Mouse (Mus musculus) neural tube, embryonic 10.5 days (tissue): Measurements from ENCODE around the gene Iffo2.
A peak's percentile ranks its signal among the peaks of the same experiment; 100 is the strongest.

Experiments
- DNase-seq: peaks from one replicate; pipeline ENCODE4 v3.0.0-alpha.2; 2017; ENCODE audit warnings: low spot score; ENCODE audit errors: extremely low spot score

Iffo2 gene

DNA sequence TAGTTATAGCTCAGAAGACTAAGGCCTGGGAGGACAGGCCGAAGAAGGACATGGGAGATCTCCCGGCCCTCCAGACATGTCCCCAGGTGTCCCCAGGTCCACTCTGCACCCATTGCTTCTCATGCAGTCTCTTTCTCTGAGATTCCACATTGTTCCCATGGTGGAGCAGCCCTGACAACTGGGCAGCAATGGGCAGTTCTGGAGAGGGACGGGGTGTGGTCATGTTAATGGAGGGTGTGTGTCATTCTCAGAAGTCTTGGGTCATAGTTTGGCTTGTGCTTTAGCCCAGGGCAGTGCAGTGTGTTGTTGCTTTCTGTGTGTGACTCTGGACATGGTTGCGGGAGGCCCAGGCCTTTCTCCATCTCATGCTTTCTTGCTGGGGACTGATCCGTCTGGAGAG is 76.4 kb downstream of the Iffo2 start:
- no peak for DNase-seq

DNA sequence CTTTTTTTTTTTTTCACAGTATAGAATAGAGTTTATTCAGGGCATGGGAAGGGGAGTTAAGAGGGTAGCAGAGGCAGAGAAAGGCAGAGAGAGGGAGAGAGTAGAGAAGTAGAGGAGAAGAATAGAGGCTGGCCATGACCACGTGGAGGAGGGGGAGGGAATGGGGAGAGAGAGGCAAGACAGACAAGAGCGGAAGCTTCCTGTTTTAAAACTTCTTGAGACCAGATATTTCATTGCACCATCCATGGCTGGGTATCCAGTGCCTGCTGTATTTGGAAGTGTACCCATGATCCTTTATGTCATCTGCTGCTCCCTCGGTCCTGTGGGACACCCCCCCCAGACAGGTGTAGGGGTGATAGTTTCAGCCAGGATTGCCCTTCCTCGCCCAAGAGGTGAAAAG is 78.6 kb downstream of the Iffo2 start:
- DNase-seq, result no peak

DNA sequence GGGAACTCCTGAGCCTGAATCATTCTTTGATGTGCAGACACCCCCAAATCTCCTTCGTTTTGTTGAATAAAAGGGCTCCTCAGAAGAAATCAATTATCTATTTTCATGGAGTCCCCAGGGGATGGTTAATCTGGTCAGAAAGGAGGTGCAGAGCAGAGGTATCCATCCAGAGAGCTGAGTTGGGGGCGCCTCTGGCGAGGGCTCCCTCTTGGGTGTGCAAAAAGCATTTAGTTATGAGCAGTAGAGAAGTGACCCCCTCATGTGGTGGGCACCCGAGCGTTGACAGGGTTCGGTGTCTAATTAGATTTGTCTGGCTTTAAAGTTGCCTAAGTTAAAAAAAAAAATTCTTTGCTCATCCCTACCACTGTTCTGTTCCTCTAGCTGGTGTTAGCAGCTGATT is 80.6 kb downstream of the Iffo2 start:
- DNase-seq, result no peak

DNA sequence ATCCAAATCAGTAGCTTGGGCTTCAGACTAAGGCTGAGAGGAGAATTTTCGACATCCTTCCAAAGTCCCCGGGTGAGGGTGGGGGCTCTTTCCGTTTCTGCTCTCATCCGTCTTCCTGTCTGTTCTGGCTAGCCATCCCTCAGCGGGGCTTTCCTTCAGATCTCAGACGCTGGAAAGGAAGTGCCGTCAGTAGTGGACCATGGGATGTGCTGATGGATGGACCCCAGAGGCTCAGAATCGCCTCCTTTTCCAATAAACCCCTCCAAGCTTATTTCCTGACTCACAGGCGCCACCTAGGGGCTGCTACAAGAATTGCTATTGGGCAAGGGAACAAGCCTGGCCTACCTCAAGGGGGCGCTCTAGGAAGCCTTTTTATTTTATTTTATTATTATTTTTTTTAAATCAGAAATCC is 81.2 kb downstream of the Iffo2 start:
- DNase-seq, result peak; percentile 92

DNA sequence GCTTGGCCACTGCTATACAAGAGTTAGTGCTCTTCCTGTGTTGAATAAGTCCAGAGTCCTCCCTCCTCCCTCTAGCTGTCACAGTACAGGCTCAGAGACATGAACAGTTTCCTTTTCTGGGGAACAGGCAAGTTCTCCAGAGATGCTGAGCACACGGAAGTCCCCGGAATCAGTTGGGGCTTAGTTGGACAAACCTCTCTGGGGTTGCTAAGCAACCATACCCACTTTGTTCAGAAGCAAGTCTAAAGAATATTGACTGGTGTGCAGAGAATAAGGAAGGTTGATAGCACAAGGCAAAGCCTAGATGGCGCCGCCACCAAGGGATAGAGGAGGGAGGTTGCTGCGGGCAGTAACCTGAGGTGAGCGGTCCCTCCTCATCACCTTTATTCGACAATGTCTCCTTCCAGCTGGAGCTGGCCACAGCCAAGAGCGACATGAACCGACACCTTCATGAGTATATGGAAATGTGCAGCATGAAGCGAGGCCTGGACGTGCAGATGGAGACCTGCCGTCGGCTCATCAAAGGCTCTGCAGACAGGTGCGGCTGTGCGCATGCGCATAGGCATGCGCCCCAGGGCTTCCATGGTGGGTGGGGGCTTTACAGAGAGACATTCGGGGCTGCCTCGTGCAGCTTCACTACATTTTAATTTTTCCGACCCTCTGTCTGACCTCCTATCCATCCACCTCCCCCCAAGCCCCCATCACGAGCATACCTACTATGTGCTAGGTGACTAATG is 84.3 kb downstream of the Iffo2 start:
- DNase-seq, result no peak

DNA sequence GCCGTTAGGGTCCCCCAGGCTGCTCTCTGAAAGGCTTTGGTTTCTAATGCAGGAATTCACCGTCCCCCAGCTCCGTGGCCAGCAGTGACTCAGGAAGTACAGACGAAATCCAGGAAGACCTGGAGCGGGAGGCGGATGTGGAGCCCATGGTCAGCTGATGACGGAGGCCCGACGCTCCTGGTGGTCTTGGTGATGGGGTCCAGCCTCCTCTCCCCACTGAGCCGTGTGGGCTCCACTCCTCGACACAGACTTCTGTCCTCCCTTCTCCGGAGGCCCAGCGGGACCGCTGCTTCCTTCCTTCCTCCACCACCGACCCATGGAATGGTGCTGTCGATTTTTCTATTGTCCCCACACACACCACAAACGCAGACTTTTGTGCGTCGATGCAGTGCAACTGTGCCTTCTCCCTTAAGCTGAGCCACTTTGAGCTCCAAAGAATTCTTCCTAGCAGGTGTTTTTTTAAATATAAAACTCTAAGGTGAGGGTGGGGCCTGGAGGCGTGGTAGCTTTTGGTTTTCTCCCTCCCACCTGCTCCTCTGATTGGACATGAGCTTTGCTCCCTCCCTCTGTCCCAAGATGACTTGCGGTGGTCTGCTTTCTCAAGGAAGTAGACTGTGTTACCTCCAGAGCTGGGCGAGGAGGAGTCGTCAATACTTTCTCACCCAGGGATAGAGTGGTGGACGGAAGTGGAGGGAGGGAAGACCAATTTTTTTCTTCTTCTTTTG is 86.1 kb downstream of the Iffo2 start:
- no peak for DNase-seq

DNA sequence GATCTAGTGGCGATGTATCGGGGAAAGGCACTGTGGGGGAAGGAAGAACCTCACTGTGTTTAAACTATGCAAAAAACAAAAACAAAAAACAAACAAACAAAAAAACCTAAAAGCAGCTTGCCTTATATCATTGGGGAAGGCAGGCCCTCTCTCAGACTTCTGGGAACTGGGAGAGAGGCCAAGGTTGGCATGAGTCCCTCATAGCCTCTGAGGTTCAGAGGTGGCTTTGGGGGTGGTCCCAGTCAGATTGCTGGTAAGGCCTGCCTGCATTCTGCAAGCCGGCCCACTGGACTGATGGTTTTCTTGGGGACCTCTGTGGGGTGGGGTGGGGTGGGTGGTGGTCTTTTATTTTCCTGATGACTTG is 86.6 kb downstream of the Iffo2 start:
- DNase-seq, result no peak

DNA sequence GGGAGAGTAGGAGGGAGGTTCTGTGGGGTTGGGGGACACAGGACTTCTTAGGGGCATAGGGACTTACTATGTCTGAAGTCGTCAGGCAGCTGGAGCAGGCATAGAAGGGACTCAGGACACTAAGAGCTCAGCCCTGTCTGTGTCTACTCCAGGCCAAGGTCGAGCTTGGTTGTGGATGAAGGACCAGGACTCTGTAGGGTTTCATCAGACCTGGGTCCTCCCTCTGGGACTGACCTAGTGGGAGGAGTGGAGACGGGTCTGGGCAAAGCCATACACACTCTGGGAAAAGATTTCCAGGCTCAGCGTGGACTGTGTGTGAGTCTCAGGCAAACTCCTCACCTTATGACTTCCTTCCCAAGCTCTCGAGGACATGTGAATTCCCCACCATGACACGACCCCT is 89.4 kb downstream of the Iffo2 start:
- no peak for DNase-seq

DNA sequence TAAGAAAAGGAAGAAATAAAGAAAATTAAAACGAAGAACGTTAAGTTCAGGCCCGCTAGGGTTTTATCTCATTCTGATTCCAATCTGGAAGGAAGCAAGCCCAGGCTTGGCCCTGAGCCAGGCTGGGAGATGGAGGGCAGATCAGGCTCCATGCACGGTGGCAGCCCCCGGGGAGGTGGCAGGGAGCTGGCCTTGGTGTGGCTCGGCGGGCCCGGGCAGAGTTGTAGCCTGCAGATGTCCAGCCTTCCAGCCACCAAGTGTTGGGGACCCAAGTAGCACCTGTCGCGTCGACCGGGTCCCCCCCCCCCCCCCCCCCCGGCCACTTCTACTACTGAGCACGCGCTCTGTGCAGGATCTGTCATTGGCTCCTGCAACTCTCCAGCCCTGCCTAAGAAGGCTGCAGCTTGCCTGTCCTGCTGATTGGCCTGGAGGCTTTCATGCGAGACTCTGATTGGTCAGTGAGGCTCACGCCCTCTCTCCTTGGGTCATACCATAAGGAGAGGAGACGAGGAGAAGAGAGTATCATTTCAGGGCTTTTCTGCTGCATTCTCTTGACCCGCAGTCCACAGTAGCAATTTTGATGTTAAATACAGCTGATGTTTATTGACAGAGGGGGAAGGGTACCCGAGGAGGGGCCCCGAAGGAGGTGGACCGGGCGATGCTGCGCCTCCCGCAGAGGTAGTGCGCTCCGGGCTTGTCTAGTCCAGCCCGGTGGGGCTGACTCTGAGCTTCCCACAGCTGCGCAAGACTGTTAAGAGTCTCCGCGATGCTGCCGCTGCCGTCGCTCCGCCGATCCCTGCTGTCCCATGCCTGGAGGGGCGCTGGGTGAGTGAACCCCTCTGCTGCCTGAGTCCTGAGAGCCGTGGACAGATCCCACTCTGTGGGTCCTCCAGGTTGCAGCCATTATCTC is 92.3 kb downstream of the Iffo2 start, which contains the start of gene Aldh4a1:
TSS of gene Aldh4a1 (plus strand) at position 494 of the 910 bp plus-strand sequence.
- peak; percentile 94 for DNase-seq

DNA sequence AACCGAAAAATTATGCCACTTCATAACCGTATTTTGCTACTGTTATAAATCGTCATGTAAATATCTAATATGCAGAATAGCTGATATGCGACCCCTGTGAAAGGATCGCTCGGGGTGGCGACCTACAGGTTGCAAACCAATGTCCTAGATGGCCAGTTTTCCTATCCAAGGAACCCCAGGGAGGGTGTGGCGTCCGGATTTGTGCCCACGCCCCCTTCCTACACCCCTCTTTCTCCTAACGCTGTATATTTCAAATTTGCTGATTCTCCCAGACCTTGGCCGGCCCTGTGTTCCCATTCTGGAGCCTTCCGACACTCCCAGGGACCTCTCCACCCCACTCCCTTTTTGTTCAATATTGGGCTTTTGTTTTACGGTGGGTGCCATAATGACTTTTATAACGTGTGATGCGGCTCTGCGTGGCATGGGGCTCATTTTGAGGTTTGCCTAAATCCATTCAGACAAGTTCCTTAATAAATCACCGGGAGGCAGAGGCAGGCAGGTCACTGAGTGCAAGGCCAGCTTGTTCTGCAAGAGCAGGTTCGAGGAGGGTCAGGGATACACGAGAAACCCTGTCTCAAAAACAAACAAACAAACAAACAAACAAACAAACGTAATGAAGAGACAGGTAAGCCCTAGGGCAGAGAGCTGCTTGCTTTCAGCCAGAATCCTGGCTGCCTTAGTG is 93.2 kb downstream of the Iffo2 start:
- DNase-seq, result no peak

DNA sequence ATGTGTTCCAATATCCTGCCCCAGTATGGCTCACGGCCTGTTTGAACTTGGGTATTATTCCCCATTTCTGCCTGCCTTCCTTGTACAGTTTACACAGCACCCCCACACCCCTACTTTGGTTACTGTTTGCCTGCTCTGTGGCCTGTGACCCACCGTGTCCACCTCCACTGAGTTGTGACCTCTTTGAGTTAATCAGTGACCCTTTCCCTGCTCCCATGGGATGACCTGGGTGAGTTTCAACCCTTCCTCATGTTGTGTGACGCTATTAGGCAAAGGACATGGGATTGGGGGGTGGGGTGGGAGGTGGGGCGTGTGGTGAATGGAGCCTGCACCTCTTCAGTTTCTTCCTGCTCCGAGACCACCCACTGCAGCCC is 93.8 kb downstream of the Iffo2 start:
- no peak for DNase-seq

DNA sequence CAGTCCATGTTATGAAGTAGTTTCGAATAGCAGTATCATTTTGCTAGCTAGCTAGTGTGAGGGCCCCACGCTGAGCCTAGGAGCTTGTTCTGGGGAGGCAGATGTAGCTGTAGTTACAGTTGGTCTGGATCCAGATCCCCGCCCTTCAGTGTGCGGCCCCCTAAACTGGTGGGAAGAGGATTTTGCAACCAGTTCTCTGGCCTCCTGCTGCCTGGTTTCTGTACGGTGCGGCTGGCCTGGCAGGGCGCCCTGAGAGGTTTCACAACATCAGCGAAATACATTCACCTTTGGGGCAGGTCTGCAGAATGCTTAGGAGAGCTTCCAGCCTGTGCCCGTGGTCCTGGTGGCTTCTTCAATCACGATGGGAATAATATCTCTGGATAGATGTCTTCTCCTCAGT is 94.4 kb downstream of the Iffo2 start:
- no peak for DNase-seq

DNA sequence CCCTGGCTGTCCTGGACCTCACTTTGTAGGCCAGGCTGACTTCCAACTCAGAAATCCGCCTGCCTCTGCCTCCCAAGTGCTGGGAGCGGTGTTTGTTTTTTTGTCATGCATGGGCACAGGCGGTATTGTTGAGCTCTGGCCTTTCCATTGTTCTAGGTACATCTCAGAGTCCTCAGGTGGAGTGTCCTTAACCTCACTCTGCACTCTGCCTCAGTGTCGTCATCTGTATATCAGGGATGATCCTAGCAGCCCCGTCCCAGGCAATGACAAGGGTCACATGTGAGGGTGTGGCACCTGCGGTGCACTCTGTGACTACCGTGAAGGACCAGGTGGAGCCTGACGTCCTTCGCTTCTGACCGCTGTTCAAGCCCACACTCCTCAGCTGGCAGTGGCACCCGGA is 97.0 kb downstream of the Iffo2 start:
- DNase-seq, result no peak

DNA sequence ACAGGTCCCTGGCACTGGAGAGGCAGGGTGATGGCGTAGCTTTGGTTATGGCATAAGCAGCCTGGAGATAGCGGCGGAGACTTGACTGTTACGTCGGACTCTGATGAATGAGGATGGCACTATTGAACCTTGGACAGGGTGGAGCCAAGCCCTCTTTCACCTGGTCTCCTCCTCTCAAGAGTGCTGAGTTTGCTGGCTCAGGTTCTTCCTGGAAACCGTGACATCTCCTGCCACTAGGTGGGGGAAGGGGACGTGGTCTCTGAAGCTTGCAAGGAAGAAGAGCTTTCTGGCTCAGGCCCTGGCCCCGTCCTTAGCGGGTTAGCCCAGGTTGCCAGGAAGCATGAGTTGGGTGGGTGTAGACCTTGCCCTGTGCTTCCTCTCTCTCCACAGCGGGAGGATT is 99.8 kb downstream of the Iffo2 start:
- no peak for DNase-seq

DNA sequence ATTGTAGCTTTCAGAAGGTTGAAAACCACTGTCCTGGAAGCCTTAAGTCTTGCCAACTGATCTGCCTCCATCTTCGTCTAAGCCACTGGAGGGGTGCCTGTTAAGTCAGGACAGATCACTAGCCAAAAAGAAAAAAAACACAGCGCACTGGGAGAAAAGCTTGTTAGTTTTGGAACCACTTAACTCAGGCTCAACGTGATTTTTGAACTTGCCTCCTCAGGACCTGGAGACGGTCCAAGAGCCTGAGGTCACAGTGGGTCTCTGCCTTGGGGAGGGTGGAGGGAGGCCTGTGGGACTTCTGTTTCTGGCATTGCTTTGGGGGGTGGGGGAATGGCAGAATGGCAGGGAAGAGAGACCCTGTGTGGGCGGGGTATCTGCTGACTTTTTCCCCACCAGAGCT is 100.8 kb downstream of the Iffo2 start:
- no peak for DNase-seq

DNA sequence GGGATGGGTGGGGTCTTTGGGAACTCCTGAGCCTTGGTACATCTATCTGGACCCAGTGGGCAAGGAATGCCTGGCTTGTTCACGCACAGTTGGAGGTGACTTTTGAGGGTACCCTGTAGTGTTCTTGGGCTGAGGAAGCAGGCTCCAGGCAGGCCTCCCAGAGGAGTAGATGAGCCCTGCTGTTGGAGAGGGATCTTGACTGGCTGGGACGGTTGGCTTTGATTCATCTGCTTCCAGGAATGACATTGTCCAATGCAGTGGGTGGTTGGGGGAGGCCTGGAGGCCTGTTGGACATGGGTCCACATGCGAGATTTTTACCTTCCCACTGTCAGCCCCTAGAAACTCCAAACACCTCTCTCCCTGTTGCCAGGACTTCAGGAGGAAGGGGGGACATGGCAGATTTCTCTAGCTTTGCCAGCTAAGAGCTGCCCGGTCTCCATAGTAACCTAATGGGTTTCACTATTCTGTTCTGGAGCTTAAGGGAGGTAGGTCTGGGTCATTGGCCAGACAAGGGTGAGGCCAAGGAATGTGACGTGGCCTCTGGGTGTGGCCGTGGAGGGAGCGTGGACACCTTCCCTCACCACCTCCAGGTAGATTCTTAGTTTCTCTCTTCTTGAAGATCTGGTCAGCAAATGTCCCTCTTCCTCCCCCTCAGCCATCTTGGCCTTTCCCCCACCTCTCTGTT is 101.4 kb downstream of the Iffo2 start:
- no peak for DNase-seq

DNA sequence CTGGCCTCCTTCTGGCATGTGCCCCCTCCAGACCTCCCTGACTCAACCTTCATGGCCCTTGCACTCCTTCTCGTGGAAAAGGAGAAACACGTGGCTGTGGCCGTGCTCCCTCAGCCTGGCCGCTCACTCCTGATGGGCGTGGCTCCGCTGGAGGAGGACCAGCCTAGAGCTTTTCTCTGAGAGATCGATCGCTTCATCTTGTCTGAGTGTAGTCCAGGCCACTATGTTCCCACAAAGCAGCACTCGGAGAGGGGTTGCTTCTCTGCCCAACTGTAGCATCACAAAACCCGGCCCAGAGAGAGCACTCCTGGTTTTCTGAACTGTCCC is 101.9 kb downstream of the Iffo2 start:
- DNase-seq, result no peak

DNA sequence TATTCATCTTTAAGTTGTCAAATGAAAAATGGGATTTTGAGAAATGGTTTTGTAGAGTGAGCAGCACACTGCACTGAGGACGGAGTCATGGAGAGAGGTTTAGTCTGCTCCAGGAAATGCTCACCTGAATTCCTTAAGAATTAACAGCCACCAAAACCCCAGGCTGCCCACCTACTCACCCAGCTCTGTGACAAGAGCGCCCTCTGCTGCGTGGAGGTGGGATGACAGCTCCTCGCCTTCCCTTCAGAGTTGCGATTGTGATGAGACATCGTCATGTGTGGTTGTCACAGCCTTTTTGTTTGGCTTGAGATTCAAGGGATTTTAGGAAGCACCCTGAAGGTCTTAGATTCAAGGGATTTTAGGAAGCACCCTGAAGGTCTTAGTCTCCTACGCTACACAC is 106.0 kb downstream of the Iffo2 start:
- peak; percentile 83 for DNase-seq

DNA sequence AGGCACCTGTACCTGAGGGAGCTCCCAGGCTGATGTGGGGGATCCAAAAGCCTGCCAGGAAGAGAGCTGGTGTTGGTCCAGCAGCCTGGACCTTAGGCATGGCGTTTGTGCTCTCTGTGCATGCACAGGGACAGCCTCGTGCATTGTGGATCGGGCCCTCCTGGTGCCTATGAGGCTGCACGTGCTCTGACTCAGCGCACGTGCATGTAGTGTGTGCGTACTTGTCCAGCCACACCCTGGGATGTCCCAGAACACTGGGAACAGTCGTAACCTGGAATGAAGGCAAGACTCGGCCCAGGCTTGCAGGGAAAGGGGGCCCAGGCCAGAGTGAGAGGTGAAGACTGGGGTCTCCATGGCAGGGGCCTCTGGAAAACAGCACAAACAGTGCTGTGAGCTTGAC is 107.5 kb downstream of the Iffo2 start:
- no peak for DNase-seq

DNA sequence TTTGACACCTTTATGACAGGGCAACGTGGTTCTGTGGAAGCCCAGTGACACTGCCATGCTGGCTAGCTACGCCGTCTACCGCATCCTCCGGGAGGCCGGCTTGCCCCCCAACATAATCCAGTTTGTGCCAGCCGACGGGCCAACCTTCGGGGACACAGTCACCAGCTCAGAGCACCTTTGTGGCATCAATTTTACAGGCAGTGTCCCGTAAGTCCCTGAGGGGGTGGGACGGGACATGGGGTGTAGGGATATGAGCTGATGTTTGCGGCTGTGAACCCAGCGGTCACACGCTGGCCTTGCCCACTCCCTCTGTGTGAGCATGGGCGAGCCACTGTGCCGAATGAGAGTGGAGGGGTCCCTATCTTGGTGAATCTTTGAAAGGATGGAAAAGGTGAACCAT is 108.0 kb downstream of the Iffo2 start:
- no peak for DNase-seq

DNA sequence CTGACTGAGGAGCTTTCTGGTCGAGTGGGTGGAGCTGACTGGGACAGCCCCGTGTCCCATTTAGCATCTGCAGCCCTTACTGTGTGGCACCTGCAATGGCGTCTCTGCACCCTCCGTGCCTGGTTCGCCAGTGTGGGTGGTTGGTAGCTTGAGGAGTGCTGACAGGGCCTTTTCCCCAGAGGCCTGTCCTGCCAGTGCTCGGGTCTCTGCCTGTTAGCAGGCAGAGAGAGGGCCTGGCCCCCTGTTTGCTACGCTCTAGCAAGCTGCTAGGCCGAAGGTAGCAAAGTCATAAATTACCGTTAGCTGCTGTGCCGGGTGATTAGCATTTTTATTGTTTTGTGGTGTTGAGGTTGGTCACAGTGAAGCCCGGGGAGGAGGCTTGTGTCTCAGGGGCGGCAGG is 109.5 kb downstream of the Iffo2 start:
- DNase-seq, result peak; percentile 38
